Mouse (Mus musculus): ENCODE measurements around the gene Lrba. TPM values are rescaled to one million over a fixed set of nuclear protein-coding genes. Genes with fewer than 3 reads are reported as not detected.

Gene Lrba
- total and polyA plus RNA-seq, 2 experiments from 2014 or later, result 1.6 to 22.0 TPM

GRCm38 (mm10) chr3:86761095-86762035 is 536.9 kb downstream of the Lrba start:
- peak; percentile 92 for TF ChIP-seq CTCF (IDR thresholded peaks at IDR 0.05; ENCODE audit: low read depth)
- no peak for TF ChIP-seq EP300 (IDR thresholded peaks at IDR 0.05; ENCODE audit: low read depth)
- no peaks in the 10 kb centered on the region for H3K27me3 ChIP-seq (ENCODE audit: control insufficient read depth, insufficient read depth, low read length)
- H3K9me3 ChIP-seq (replicated peaks; ENCODE audit: control insufficient read depth, low read length), result no peaks in the 10 kb centered on the region
- 67% methylated on average over 9 of the region's 9 CpGs for WGBS
- H3K36me3 ChIP-seq (replicated peaks; ENCODE audit: control insufficient read depth, insufficient read depth, low read length), result no peaks in the 10 kb centered on the region
- no peak overlapping the region for H3K4me3 ChIP-seq (ENCODE audit: low read depth, low read length)
- no peak overlapping the region for H3K4me2 ChIP-seq (ENCODE audit: low read depth, low read length)
- no peak overlapping the region for H3K9ac ChIP-seq (replicated peaks; ENCODE audit: low read depth, low read length)
- ATAC-seq (ENCODE audit: insufficient read depth, low read depth), result 0 out of 2 replicates have a peak, but pooled peaks have one; percentile 53
- H3K27ac ChIP-seq (ENCODE audit: low read depth), result no peak overlapping the region
- peak; percentile 58 for DNase-seq (ENCODE audit: low spot score)
- H3K4me1 ChIP-seq (ENCODE audit: control insufficient read depth, insufficient read depth), result no peaks in the 10 kb centered on the region

DNA sequence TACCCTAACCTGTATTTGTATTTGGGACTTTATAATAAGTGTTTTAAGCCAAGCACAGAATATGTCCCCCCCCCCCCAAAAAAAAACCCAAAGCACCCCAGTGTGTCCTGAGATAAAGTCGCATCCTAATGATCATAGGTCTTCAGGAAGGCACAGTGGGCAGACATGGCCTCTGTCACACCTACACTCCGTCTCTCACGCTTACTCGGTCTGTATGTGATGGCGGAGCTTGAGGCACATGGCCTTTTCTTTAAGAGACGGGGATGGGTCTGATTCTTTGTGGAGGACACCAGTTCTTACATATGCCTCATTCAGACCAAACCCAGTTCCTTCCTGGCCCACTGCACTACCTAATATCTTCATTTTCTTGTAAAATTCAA is 537.5 kb downstream of the Lrba start:
- H3K9ac ChIP-seq (replicated peaks; ENCODE audit: low read depth, low read length), result no peak overlapping the region
- no peaks in the 10 kb centered on the region for H3K9me3 ChIP-seq (replicated peaks; ENCODE audit: control insufficient read depth, low read length)
- no peaks in the 10 kb centered on the region for H3K4me1 ChIP-seq (ENCODE audit: control insufficient read depth, insufficient read depth)
- no peak for ATAC-seq (ENCODE audit: insufficient read depth, low read depth)
- no peak for TF ChIP-seq EP300 (IDR thresholded peaks at IDR 0.05; ENCODE audit: low read depth)
- TF ChIP-seq CTCF (IDR thresholded peaks at IDR 0.05; ENCODE audit: low read depth), result no peak
- H3K27me3 ChIP-seq (ENCODE audit: control insufficient read depth, insufficient read depth, low read length), result no peaks in the 10 kb centered on the region
- H3K27ac ChIP-seq (ENCODE audit: low read depth), result no peak overlapping the region
- no peak overlapping the region for H3K4me3 ChIP-seq (ENCODE audit: low read depth, low read length)
- H3K36me3 ChIP-seq (replicated peaks; ENCODE audit: control insufficient read depth, insufficient read depth, low read length), result no peaks in the 10 kb centered on the region
- DNase-seq (ENCODE audit: low spot score), result no peak
- no peak overlapping the region for H3K4me2 ChIP-seq (ENCODE audit: low read depth, low read length)
- WGBS, result 86% methylated on average over 6 of the region's 6 CpGs

DNA sequence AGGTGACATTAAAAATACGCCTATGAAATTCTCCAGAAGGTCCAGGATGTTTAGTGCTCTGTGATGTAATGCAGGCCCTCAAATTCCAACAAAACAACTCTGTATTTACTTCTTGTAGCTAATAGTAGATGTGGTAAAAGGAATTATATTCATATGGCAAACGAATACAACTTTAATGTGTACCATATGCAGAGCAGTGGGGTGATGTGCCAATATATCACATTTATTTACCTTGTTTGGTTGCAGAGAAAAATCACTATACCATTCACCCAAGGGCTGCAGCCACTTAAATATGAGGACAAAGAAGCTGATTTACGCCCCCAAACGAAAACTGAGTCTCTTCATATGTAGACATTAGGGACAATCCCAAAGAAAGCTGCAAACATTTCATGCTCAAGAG is 538.0 kb downstream of the Lrba start:
- ATAC-seq (ENCODE audit: insufficient read depth, low read depth) (no peak), DNase-seq (ENCODE audit: low spot score) (no peak)
- Histone ChIP-seq H3K4me2 (ENCODE audit: low read depth, low read length) (no peak overlapping the region), H3K27ac (ENCODE audit: low read depth) (no peak overlapping the region), H3K4me3 (ENCODE audit: low read depth, low read length) (no peak overlapping the region), H3K9me3 (replicated peaks; ENCODE audit: control insufficient read depth, low read length) (no peaks in the 10 kb centered on the region), H3K9ac (replicated peaks; ENCODE audit: low read depth, low read length) (no peak overlapping the region), H3K36me3 (replicated peaks; ENCODE audit: control insufficient read depth, insufficient read depth, low read length) (no peaks in the 10 kb centered on the region), H3K4me1 (ENCODE audit: control insufficient read depth, insufficient read depth) (no peaks in the 10 kb centered on the region), H3K27me3 (ENCODE audit: control insufficient read depth, insufficient read depth, low read length) (no peaks in the 10 kb centered on the region)
- TF ChIP-seq EP300 (IDR thresholded peaks at IDR 0.05; ENCODE audit: low read depth), result no peak
- TF ChIP-seq CTCF (IDR thresholded peaks at IDR 0.05; ENCODE audit: low read depth), result no peak
- 91% methylated on average over 4 of the region's 4 CpGs for WGBS

GRCm38 (mm10) chr3:86768553-86768952 is 544.1 kb downstream of the Lrba start:
- Histone ChIP-seq H3K4me2 (ENCODE audit: low read depth, low read length) (no peak overlapping the region), H3K4me3 (ENCODE audit: low read depth, low read length) (no peak overlapping the region), H3K36me3 (replicated peaks; ENCODE audit: control insufficient read depth, insufficient read depth, low read length) (no peaks in the 10 kb centered on the region), H3K4me1 (ENCODE audit: control insufficient read depth, insufficient read depth) (no peaks in the 10 kb centered on the region), H3K27ac (ENCODE audit: low read depth) (no peak overlapping the region), H3K9me3 (replicated peaks; ENCODE audit: control insufficient read depth, low read length) (no peaks in the 10 kb centered on the region), H3K27me3 (ENCODE audit: control insufficient read depth, insufficient read depth, low read length) (no peaks in the 10 kb centered on the region), H3K9ac (replicated peaks; ENCODE audit: low read depth, low read length) (no peak overlapping the region)
- no peak for TF ChIP-seq CTCF (IDR thresholded peaks at IDR 0.05; ENCODE audit: low read depth)
- no peak for TF ChIP-seq EP300 (IDR thresholded peaks at IDR 0.05; ENCODE audit: low read depth)
- DNase-seq (ENCODE audit: low spot score) (no peak), ATAC-seq (ENCODE audit: insufficient read depth, low read depth) (no peak)
- WGBS, result 34% methylated on average over 8 of the region's 8 CpGs

GRCm38 (mm10) chr3:86768969-86769368 is 544.5 kb downstream of the Lrba start:
- Histone ChIP-seq H3K36me3 (replicated peaks; ENCODE audit: control insufficient read depth, insufficient read depth, low read length) (no peaks in the 10 kb centered on the region), H3K9ac (replicated peaks; ENCODE audit: low read depth, low read length) (no peak overlapping the region), H3K9me3 (replicated peaks; ENCODE audit: control insufficient read depth, low read length) (no peaks in the 10 kb centered on the region), H3K4me3 (ENCODE audit: low read depth, low read length) (no peak overlapping the region), H3K27me3 (ENCODE audit: control insufficient read depth, insufficient read depth, low read length) (no peaks in the 10 kb centered on the region), H3K27ac (ENCODE audit: low read depth) (no peak overlapping the region), H3K4me1 (ENCODE audit: control insufficient read depth, insufficient read depth) (no peaks in the 10 kb centered on the region), H3K4me2 (ENCODE audit: low read depth, low read length) (no peak overlapping the region)
- no peak for DNase-seq (ENCODE audit: low spot score)
- WGBS, result 72% methylated on average over 6 of the region's 6 CpGs
- TF ChIP-seq CTCF (IDR thresholded peaks at IDR 0.05; ENCODE audit: low read depth) (no peak), EP300 (IDR thresholded peaks at IDR 0.05; ENCODE audit: low read depth) (no peak)
- no peak for ATAC-seq (ENCODE audit: insufficient read depth, low read depth)

Data from heart, postnatal 0 days (tissue).